Mouse (Mus musculus) hindbrain, embryonic 15.5 days (tissue): ENCODE results near the gene Zfhx3. TPM values are rescaled to one million over a fixed set of nuclear protein-coding genes. Genes with fewer than 3 reads are reported as not detected.

Experiments used
- ATAC-seq: fragments of 200-750 bp; cut with Nextera tagmentation; 2 replicates; pipeline ENCODE4 v1.8.0; 2017; ENCODE audit warnings: low read depth, moderate number of reproducible peaks, moderate TSS enrichment; ENCODE audit not compliant: low FRiP score
- H3K27ac ChIP-seq: fragments of 300-500 bp; sonication (generic); replicated peaks from 2 replicates; pipeline ENCODE4 v1.5.1; 2015; ENCODE audit warnings: mild to moderate bottlenecking, inconsistent platforms
- H3K27me3 ChIP-seq: fragments of 300-500 bp; sonication (generic); 2 replicates; pipeline ENCODE4 v1.6.1; 2015; ENCODE audit warnings: control low read depth, inconsistent platforms
- H3K36me3 ChIP-seq: fragments of 300-500 bp; sonication (generic); 2 replicates; pipeline ENCODE4 v1.6.1; 2015; ENCODE audit warnings: control low read depth, inconsistent platforms
- H3K4me1 ChIP-seq: fragments of 300-500 bp; sonication (generic); replicated peaks from 2 replicates; pipeline ENCODE4 v1.6.1; 2015; ENCODE audit warnings: control low read depth, inconsistent platforms
- H3K4me2 ChIP-seq: fragments of 300-500 bp; sonication (generic); 2 replicates; pipeline ENCODE4 v1.6.1; 2015; ENCODE audit warnings: moderate library complexity, mild to moderate bottlenecking, inconsistent platforms
- H3K4me3 ChIP-seq: fragments of 300-500 bp; sonication (generic); 2 replicates; pipeline ENCODE4 v1.5.1; 2015; ENCODE audit warnings: mild to moderate bottlenecking, inconsistent platforms
- H3K9ac ChIP-seq: fragments of 300-500 bp; sonication (generic); 2 replicates; pipeline ENCODE4 v1.6.1; 2015; ENCODE audit warnings: inconsistent platforms
- H3K9me3 ChIP-seq: fragments of 300-500 bp; sonication (generic); 2 replicates; pipeline ENCODE4 v1.6.1; 2016; ENCODE audit warnings: control low read depth, inconsistent platforms
- WGBS: fragments of 180-500 bp; shearing (Covaris S2); methylation state at CpG from one replicate; pipeline ENCODE4 v1.1.7; 2015; 5-methylcytosine and 5-hydroxymethylcytosine counted together
- polyA plus RNA-seq: library from polyadenylated mRNA; unstranded; fragments of >200 nt; fragmentation: Nextera tagmentation; extraction: Ambion mirVana; gene quantifications from 2 replicates; pipeline ENCODE4 v1.2.1, GENCODE M21; 2015

The Zfhx3 gene
- polyA plus RNA-seq, 1 experiment from 2014 or later = 23.5 TPM

DNA sequence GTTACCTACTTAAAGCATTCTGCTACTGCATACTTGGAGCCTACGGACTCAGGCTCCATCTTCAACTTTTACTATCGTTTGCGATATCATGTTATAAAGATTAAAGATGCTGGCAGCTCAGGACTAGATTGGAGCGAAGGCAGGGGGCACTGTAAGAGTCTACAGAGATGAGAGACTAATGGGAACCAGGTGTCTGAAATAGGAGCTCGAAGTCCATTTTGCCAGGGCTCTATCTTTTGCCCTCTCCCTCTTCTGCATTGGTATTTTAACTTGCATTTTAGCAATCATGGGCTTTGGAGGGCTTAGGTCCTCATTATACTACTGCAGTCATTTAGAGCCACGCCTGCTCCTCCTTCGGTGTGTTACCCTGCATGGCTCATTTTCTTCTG lies 1035.9 kb downstream of the Zfhx3 start:
- Histone ChIP-seq H3K4me3 (no peak overlapping the region), H3K4me1 (no peaks in the 10 kb centered on the region), H3K27ac (no peak overlapping the region), H3K9me3 (no peaks in the 10 kb centered on the region; the same call in 1 of the 2 replicates), H3K4me2 (no peak overlapping the region), H3K27me3 (no peaks in the 10 kb centered on the region), H3K9ac (no peak overlapping the region), H3K36me3 (no peaks in the 10 kb centered on the region)
- no peak for ATAC-seq
- 86% methylated on average over 7 of the region's 7 CpGs for WGBS

- Histone ChIP-seq H3K27ac (no peak overlapping the region), H3K4me3 (no peak overlapping the region), H3K4me2 (no peak overlapping the region), H3K36me3 (no peaks in the 10 kb centered on the region), H3K4me1 (no peaks in the 10 kb centered on the region), H3K9ac (no peak overlapping the region), H3K27me3 (no peaks in the 10 kb centered on the region), H3K9me3 (no peaks in the 10 kb centered on the region; the same call in 1 of the 2 replicates)
- 77% methylated on average over 2 of the region's 2 CpGs for WGBS
- ATAC-seq = no peak
These were observed 1042.5 kb downstream of the Zfhx3 start for GRCm38 (mm10) chr8:108984904-108985303.

DNA sequence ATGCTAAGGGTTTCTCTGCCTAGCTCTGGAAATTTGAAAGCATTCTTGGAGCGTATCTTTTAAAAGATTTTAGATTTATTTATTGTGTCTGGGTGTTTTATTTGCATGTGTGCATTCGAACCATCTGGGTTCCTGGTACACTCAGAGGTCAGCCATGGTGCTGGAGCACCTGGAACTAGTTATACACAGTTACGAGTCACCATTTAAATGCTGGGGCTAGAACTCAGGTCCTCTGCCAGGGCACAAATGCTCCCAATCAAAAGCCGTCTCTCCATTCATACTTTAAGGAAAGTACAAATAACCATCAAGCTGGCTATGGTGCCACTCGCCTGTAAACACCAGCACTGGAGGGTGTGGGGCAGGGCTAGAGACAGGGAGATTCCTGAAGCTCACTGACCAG lies 1047.4 kb downstream of the Zfhx3 start:
- H3K4me2 ChIP-seq = no peak overlapping the region
- no peaks in the 10 kb centered on the region for H3K27me3 ChIP-seq
- no peak overlapping the region for H3K27ac ChIP-seq
- 85% methylated on average over 5 of the region's 5 CpGs for WGBS
- H3K9ac ChIP-seq = no peak overlapping the region
- ATAC-seq = no peak
- H3K4me3 ChIP-seq = no peak overlapping the region
- no peaks in the 10 kb centered on the region for H3K4me1 ChIP-seq
- no peaks in the 10 kb centered on the region for H3K36me3 ChIP-seq
- no peaks in the 10 kb centered on the region for H3K9me3 ChIP-seq

DNA sequence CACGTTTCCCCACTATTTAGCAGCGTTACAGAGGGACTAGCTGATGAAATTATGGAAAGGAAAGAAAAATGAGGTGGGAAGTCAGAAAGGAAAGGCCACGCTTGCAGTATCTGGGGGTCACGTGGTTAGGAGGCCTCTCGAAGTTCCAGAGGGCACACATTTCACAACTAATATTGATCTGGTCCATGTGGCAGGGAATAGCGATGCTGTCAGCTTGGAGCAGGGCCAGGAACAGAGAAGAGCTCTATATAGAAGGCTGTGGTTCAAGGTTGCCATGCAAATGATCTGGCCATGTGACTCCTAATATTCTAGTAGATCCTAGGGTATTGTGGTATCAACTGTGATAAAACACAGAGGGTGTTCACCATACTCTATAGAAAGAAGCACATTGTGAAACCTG lies 1048.1 kb downstream of the Zfhx3 start:
- Histone ChIP-seq H3K4me2 (no peak overlapping the region), H3K27me3 (no peaks in the 10 kb centered on the region), H3K9ac (no peak overlapping the region), H3K4me3 (no peak overlapping the region), H3K9me3 (no peaks in the 10 kb centered on the region), H3K4me1 (no peaks in the 10 kb centered on the region), H3K36me3 (no peaks in the 10 kb centered on the region), H3K27ac (no peak overlapping the region)
- WGBS = 82% methylated on average over 6 of the region's 6 CpGs
- no peak for ATAC-seq

DNA sequence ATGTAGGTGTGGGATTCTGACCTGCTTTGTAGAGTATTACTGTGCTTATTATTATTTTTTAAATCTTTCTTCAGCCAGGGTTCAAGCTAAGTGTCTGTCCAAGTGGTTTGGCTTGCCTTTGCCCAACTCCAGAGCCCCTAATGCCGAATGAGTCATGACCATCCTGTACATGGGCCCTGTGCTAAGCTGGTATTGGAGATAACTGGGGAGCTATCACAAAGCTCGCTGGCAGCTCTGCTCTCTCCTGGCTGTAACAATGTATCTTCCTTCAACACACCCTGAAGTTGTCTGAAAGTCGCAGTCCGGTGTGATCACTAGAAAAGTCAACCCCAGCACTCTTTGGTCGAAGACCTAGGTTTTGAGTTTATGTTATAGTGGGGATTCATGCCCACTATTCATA lies 1049.0 kb downstream of the Zfhx3 start:
- no peaks in the 10 kb centered on the region for H3K9me3 ChIP-seq
- no peak overlapping the region for H3K9ac ChIP-seq
- no peak overlapping the region for H3K4me3 ChIP-seq
- no peak overlapping the region for H3K27ac ChIP-seq
- H3K36me3 ChIP-seq = no peaks in the 10 kb centered on the region
- no peak for ATAC-seq
- H3K27me3 ChIP-seq = no peaks in the 10 kb centered on the region
- H3K4me1 ChIP-seq = no peaks in the 10 kb centered on the region
- WGBS = 93% methylated on average over 5 of the region's 5 CpGs
- no peak overlapping the region for H3K4me2 ChIP-seq

GRCm38 (mm10) chr8:108993718-108994117 lies 1051.3 kb downstream of the Zfhx3 start:
- no peak overlapping the region for H3K4me3 ChIP-seq
- ATAC-seq = no peak
- no peak overlapping the region for H3K27ac ChIP-seq
- no peaks in the 10 kb centered on the region for H3K9me3 ChIP-seq
- no peaks in the 10 kb centered on the region for H3K36me3 ChIP-seq
- WGBS = 87% methylated on average over 2 of the region's 2 CpGs
- no peaks in the 10 kb centered on the region for H3K27me3 ChIP-seq
- H3K9ac ChIP-seq = no peak overlapping the region
- no peaks in the 10 kb centered on the region; the same call in 1 of the 2 replicates for H3K4me1 ChIP-seq
- no peak overlapping the region for H3K4me2 ChIP-seq

DNA sequence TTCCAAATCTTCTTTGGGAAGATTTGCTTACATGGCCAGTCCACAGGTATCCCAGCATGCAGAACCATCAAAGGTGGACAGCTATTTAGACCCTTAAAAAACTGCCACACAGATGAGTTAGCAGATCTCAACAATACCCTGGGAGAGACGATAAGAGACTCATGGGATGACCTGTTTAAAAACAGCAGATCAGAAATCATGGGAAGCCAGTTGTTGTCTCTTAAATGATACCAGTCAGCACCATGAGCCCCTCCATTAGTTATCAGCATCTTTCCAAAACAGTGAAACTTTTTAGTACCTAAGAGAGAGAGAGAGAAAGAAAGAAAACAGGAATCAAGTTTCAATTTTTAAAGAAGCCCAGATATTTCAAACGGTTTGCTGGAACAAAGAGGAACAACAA lies 1051.7 kb downstream of the Zfhx3 start:
- Histone ChIP-seq H3K4me2 (no peak overlapping the region), H3K27me3 (no peaks in the 10 kb centered on the region), H3K4me3 (no peak overlapping the region), H3K36me3 (no peaks in the 10 kb centered on the region), H3K27ac (no peak overlapping the region), H3K9me3 (no peaks in the 10 kb centered on the region), H3K4me1 (no peaks in the 10 kb centered on the region; the same call in 1 of the 2 replicates), H3K9ac (no peak overlapping the region)
- ATAC-seq = no peak
- WGBS = 76% methylated on average over 2 of the region's 2 CpGs

DNA sequence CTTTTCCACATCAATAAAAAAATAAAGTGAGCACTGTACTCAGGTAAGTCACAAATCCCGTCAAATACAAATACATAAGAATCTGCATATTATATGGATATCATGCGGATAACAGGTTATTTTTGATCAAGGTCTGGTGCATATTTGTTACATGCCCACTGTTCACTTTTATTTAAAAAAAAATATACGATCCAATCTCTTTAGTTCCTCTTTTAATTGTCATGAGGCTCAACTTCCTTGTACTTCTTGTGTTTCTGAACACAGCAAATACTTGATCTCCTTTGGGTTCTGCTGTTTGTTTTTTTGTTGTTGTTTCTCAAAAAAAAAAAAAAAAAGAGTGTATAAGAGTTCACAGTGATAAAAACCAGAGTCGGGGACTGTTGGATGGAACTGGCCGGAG lies 1052.4 kb downstream of the Zfhx3 start:
- no peak overlapping the region for H3K27ac ChIP-seq
- no peak for ATAC-seq
- WGBS = 90% methylated on average over 5 of the region's 5 CpGs
- H3K36me3 ChIP-seq = no peaks in the 10 kb centered on the region
- no peak overlapping the region for H3K9ac ChIP-seq
- H3K27me3 ChIP-seq = no peaks in the 10 kb centered on the region
- H3K9me3 ChIP-seq = no peaks in the 10 kb centered on the region
- no peak overlapping the region for H3K4me2 ChIP-seq
- no peaks in the 10 kb centered on the region; the same call in 1 of the 2 replicates for H3K4me1 ChIP-seq
- H3K4me3 ChIP-seq = no peak overlapping the region

DNA sequence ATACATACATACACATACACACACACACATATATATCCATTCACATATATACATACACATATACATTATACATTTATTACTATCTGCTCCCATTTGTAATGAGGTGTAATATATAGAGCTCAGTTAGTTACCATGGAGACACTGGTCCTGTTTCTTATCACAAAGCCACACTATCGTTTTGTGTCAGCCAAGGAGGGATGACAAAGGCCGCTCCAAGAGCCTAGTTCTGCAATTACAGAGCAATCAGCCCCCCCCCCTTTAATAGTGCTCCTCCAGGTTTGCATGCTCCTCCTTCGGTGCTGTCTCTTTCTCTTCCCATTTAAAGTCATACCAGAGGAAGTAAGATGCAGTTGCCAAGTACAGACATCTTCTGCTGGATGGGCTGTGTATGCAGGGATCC lies 1054.9 kb downstream of the Zfhx3 start:
- WGBS = 48% methylated on average over 3 of the region's 3 CpGs

GRCm38 (mm10) chr8:108999297-109000249 lies 1057.1 kb downstream of the Zfhx3 start:
- no peaks in the 10 kb centered on the region for H3K36me3 ChIP-seq
- no peak for ATAC-seq
- H3K27me3 ChIP-seq = no peaks in the 10 kb centered on the region
- WGBS = 63% methylated on average over 15 of the region's 15 CpGs
- H3K9ac ChIP-seq = no peak overlapping the region
- no peak overlapping the region for H3K27ac ChIP-seq
- H3K4me3 ChIP-seq = no peak overlapping the region
- H3K4me1 ChIP-seq = no peaks in the 10 kb centered on the region; the same call in 1 of the 2 replicates
- no peaks in the 10 kb centered on the region for H3K9me3 ChIP-seq
- no peak overlapping the region for H3K4me2 ChIP-seq

More for the DNA sequence above, 1054.9 kb downstream of the Zfhx3 start:
- H3K4me1 ChIP-seq = no peaks in the 10 kb centered on the region; the same call in 1 of the 2 replicates
- H3K27me3 ChIP-seq = no peaks in the 10 kb centered on the region
- no peak overlapping the region for H3K4me3 ChIP-seq
- H3K36me3 ChIP-seq = no peaks in the 10 kb centered on the region
- no peak overlapping the region for H3K27ac ChIP-seq
- no peak overlapping the region for H3K4me2 ChIP-seq
- no peaks in the 10 kb centered on the region for H3K9me3 ChIP-seq
- no peak overlapping the region for H3K9ac ChIP-seq
- ATAC-seq = no peak

DNA sequence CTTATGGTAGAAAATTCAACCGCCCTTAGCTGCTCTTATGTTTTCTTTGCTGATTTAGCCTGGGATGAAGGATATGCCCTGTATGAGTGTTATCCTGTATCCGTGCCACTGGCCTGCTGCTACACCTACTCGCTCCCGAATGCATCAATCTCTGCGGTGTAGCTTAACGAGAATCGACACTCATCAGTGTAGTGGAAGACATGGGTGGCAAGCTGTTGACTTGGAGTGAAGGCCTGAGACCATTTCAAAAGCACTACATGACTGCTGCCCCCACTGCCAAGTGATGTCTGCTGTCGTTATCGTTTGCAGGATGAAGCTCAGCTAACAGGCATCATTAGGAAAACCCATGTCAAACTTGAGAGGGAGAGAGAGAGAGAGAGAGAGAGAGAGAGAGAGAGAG lies 1058.6 kb downstream of the Zfhx3 start:
- H3K9ac ChIP-seq = no peak overlapping the region
- WGBS = 79% methylated on average over 9 of the region's 9 CpGs
- no peak overlapping the region for H3K4me3 ChIP-seq
- no peaks in the 10 kb centered on the region for H3K36me3 ChIP-seq
- no peak overlapping the region for H3K27ac ChIP-seq
- no peak overlapping the region for H3K4me2 ChIP-seq
- H3K4me1 ChIP-seq = no peaks in the 10 kb centered on the region; the same call in 1 of the 2 replicates
- ATAC-seq = no peak
- no peaks in the 10 kb centered on the region for H3K9me3 ChIP-seq
- no peaks in the 10 kb centered on the region for H3K27me3 ChIP-seq

DNA sequence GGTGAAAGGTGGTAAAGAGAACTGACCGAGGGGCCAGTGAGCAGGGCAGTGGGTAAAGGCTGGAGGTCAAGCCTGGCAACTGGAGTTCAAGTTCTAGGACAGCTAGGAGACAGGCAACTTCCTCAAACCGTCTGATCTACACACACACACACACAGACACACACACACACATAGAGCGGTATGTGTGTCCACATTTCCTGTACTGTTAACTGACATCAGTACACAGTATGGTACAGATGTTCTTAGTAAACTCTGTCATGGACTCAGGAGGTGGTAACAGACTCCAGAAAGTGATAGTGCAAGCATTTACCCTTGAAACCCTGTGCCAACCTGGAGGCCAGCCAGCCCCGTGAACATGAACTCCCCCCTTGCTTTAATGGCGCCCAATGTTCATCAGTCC lies 1059.5 kb downstream of the Zfhx3 start:
- H3K27me3 ChIP-seq = no peaks in the 10 kb centered on the region
- no peaks in the 10 kb centered on the region for H3K9me3 ChIP-seq
- ATAC-seq = no peak

More for the DNA sequence above, 1059.5 kb downstream of the Zfhx3 start:
- no peak overlapping the region for H3K9ac ChIP-seq
- H3K4me3 ChIP-seq = no peak overlapping the region
- H3K27ac ChIP-seq = no peak overlapping the region
- 90% methylated on average over 5 of the region's 5 CpGs for WGBS
- H3K4me2 ChIP-seq = no peak overlapping the region
- no peaks in the 10 kb centered on the region for H3K36me3 ChIP-seq
- no peaks in the 10 kb centered on the region; the same call in 1 of the 2 replicates for H3K4me1 ChIP-seq
